Mouse (Mus musculus) embryonic fibroblast, embryonic 13.5 days (primary cell): ENCODE measurements at regions not wholly inside any gene's neighbourhood (a gene's known extent, or its start where the extent isn't known, plus 50 kb on each side); places are given as distances from the start of the nearest gene placed in this dataset.

Experiments
- H3K27ac ChIP-seq: 2 replicates; pipeline ENCODE4 v1.5.1; 2012; ENCODE audit warnings: low read length, control low read depth, inconsistent platforms; ENCODE audit not compliant: insufficient read depth
- H3K4me1 ChIP-seq: 2 replicates; pipeline ENCODE4 v1.6.1; 2011; ENCODE audit warnings: low read length; ENCODE audit not compliant: control insufficient read depth, insufficient read depth
- H3K4me3 ChIP-seq: 2 replicates; pipeline ENCODE4 v1.5.1; 2011; ENCODE audit warnings: mild to moderate bottlenecking, control low read depth, low read length; ENCODE audit not compliant: insufficient read depth
- CTCF ChIP-seq: IDR thresholded peaks from 2 replicates; pipeline ENCODE4 v1.5.1; 2011; ENCODE audit warnings: mild to moderate bottlenecking, control low read depth, low read length, moderate library complexity, borderline replicate concordance; ENCODE audit not compliant: insufficient read depth
- POLR2A ChIP-seq: IDR thresholded peaks from 2 replicates; pipeline ENCODE4 v1.6.1; 2011; ENCODE audit warnings: low read depth, mild to moderate bottlenecking, control low read depth, low read length, moderate library complexity

- no peak for TF ChIP-seq CTCF
- no peak for TF ChIP-seq POLR2A
- Histone ChIP-seq H3K4me1 (no peaks in the 10 kb centered on the region), H3K27ac (no peak overlapping the region)
These were observed 144.0 kb downstream of the Hmg20a start for GRCm38 (mm10) chr9:56562440-56562839.

GRCm38 (mm10) chr9:56564048-56564737 lies 145.8 kb downstream of the Hmg20a start:
- TF ChIP-seq POLR2A (no peak), CTCF (no peak)
- H3K4me1 ChIP-seq = no peaks in the 10 kb centered on the region
- H3K4me3 ChIP-seq = no peak overlapping the region
- H3K27ac ChIP-seq = no peak overlapping the region

More at GRCm38 (mm10) chr9:56562440-56562839, 144.0 kb downstream of the Hmg20a start:
- H3K4me3 ChIP-seq = no peak overlapping the region
